Mouse (Mus musculus) hindbrain, embryonic 15.5 days (tissue): Measurements from ENCODE around the gene Fam171a2. TPM values are rescaled to one million over a fixed set of nuclear protein-coding genes. Genes with fewer than 3 reads are reported as not detected.

ENCODE experiments used
- ATAC-seq: fragments of 200-750 bp; cut with Nextera tagmentation; 2 replicates; pipeline ENCODE4 v1.8.0; 2017; ENCODE audit warnings: low read depth, moderate number of reproducible peaks, moderate TSS enrichment; ENCODE audit not compliant: low FRiP score
- H3K27ac ChIP-seq: fragments of 300-500 bp; sonication (generic); replicated peaks from 2 replicates; pipeline ENCODE4 v1.5.1; 2015; ENCODE audit warnings: mild to moderate bottlenecking, inconsistent platforms
- H3K27me3 ChIP-seq: fragments of 300-500 bp; sonication (generic); 2 replicates; pipeline ENCODE4 v1.6.1; 2015; ENCODE audit warnings: control low read depth, inconsistent platforms
- H3K36me3 ChIP-seq: fragments of 300-500 bp; sonication (generic); 2 replicates; pipeline ENCODE4 v1.6.1; 2015; ENCODE audit warnings: control low read depth, inconsistent platforms
- H3K4me1 ChIP-seq: fragments of 300-500 bp; sonication (generic); replicated peaks from 2 replicates; pipeline ENCODE4 v1.6.1; 2015; ENCODE audit warnings: control low read depth, inconsistent platforms
- H3K4me2 ChIP-seq: fragments of 300-500 bp; sonication (generic); 2 replicates; pipeline ENCODE4 v1.6.1; 2015; ENCODE audit warnings: moderate library complexity, mild to moderate bottlenecking, inconsistent platforms
- H3K4me3 ChIP-seq: fragments of 300-500 bp; sonication (generic); 2 replicates; pipeline ENCODE4 v1.5.1; 2015; ENCODE audit warnings: mild to moderate bottlenecking, inconsistent platforms
- H3K9ac ChIP-seq: fragments of 300-500 bp; sonication (generic); 2 replicates; pipeline ENCODE4 v1.6.1; 2015; ENCODE audit warnings: inconsistent platforms
- H3K9me3 ChIP-seq: fragments of 300-500 bp; sonication (generic); 2 replicates; pipeline ENCODE4 v1.6.1; 2016; ENCODE audit warnings: control low read depth, inconsistent platforms
- WGBS: fragments of 180-500 bp; shearing (Covaris S2); methylation state at CpG from one replicate; pipeline ENCODE4 v1.1.7; 2015; 5-methylcytosine and 5-hydroxymethylcytosine counted together
- polyA plus RNA-seq: library from polyadenylated mRNA; unstranded; fragments of >200 nt; fragmentation: Nextera tagmentation; extraction: Ambion mirVana; gene quantifications from 2 replicates; pipeline ENCODE4 v1.2.1, GENCODE M21; 2015

Gene Fam171a2
- polyA plus RNA-seq, 1 experiment from 2014 or later, result 30.7 TPM

DNA sequence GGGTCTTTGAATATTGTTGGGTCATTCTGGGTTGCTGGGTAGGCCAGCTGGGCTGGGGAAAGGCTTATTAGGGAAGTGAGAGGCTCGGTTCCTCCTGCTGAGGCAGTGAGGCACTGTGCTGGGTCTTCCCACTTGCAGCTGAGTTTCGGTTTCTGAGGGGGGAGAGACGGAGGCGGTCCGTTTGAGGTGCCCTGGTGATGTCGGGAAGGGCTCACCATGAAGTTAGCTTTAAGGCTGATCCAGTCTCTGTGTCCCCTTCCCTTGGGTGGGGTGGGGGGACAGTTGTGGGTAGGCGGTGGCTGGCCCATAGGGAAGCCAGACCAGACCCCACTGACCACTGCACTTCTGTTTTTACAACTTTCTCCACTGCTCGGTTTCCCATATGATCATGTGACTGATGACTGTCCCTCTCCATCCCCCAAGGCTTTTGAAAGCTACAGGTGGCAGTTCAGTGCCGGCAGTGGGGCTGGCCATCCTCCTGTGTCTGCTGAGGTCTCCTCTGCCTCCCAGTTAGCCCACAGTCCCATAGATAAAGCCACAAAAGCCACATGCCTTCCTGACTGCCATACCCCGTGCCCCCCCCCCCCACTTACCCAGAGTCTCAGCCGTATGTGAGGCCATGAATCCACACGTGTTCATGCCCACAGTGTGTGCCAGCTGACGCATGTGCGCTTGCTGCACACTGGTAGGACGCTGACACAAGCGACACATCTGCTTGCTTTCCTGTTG, 15.2 kb downstream of the Fam171a2 start:
- Histone ChIP-seq H3K36me3 (peaks cover 22% of the 10 kb centered on the region), H3K4me3 (no peak overlapping the region), H3K9ac (no peak overlapping the region), H3K27ac (no peak overlapping the region), H3K4me1 (peaks cover 36% of the 10 kb centered on the region), H3K27me3 (no peaks in the 10 kb centered on the region), H3K4me2 (no peak overlapping the region), H3K9me3 (no peaks in the 10 kb centered on the region)
- no peak for ATAC-seq
- 62% methylated on average over 16 of the region's 16 CpGs for WGBS

DNA sequence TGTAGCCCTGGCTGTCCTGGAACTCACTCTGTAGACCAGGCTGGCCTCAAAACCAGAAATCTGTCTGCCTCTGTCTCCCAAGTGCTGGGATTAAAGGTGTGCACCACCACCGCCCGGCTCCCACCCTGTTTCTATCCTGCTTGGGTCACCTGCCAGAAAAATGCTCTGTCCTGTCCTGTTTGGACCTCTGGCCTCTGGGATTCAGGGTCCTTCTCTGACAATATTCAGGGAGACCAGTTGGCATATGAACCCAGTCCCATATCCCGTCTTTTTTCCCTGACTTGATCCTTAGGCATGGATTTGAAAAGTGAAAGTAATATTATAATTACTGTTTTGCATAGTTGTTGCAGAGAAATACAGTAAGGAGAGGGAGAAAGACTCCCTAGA, 15.8 kb downstream of the Fam171a2 start:
- no peak for ATAC-seq
- Histone ChIP-seq H3K36me3 (peaks cover 20% of the 10 kb centered on the region), H3K27me3 (no peaks in the 10 kb centered on the region), H3K4me3 (no peak overlapping the region), H3K4me2 (no peak overlapping the region), H3K9me3 (no peaks in the 10 kb centered on the region), H3K4me1 (peaks cover 31% of the 10 kb centered on the region), H3K9ac (no peak overlapping the region), H3K27ac (no peak overlapping the region)
- WGBS, result 81% methylated on average over 3 of the region's 3 CpGs

GRCm38 (mm10) chr11:102431018-102431645, 16.4 kb downstream of the Fam171a2 start:
- Histone ChIP-seq H3K4me3 (peak overlapping the region; percentile 72), H3K27me3 (no peaks in the 10 kb centered on the region), H3K9me3 (no peaks in the 10 kb centered on the region), H3K27ac (peak overlapping the region; percentile 69), H3K9ac (peak overlapping the region; percentile 63), H3K36me3 (peaks cover 15% of the 10 kb centered on the region), H3K4me1 (peaks cover 31% of the 10 kb centered on the region), H3K4me2 (peak overlapping the region; percentile 95)
- peak; percentile 43; the same call in 1 of the 2 replicates for ATAC-seq
- 0% methylated on average over 7 of the region's 7 CpGs for WGBS

DNA sequence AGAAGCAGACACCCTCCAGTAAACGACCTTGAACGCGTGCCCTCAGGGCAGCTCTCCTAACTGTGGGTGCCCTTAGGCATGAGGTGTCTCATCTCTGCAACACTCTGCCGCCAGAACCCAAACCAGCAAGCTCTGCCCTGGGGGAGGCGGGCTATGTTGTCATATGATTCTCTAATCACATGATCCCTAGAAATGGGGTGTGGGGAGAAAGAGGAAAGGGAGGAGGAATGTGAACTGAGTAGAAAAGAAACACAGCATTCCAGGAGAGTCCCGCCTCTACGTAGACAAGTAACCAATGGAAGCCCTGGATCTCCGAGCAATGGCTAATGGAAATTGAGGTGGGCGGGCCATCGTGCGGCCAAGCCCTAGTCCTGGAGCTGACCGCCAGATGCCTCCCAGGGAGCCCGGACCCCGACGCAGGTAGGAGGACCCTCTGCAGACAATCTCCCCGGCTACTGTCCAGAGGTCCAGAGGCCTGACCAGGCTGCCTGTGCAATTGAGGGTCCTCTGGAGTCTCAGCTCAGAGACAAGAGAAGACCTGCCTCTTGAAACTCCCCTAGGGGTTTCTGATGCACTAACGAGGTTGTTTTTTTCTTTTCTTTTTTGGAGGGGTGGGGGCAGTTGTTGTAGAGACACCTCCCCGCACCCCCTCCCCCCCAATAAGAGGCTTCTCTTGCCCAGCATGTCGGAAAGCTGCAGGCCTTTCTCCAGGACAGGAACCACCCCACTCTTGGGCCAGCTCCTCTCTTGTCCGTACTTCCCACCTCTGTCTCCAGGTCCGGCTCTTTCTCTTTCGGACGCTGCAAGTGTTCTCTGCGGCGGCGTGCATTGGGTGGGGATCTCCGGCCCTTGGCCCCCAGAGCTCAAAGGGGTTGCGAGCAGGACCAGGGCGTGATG, 17.1 kb downstream of the Fam171a2 start, which contains the start of gene Grn:
TSS of gene Grn (plus strand) at position 195 of the 897 bp plus-strand sequence.
- no peaks in the 10 kb centered on the region for H3K27me3 ChIP-seq
- peak within 1 kb of the TSS; percentile 72 for H3K4me3 ChIP-seq
- no peaks in the 10 kb centered on the region for H3K9me3 ChIP-seq
- WGBS, result under 1% methylated on average over 29 of the region's 29 CpGs
- ATAC-seq, result peak; percentile 91
- peak within 1 kb of the TSS; percentile 63 for H3K9ac ChIP-seq
- peaks cover 8% of the 10 kb centered on the region; the same call in 1 of the 2 replicates for H3K36me3 ChIP-seq
- H3K4me2 ChIP-seq, result peak within 1 kb of the TSS; percentile 95
- H3K27ac ChIP-seq, result peak within 1 kb of the TSS; percentile 69
- H3K4me1 ChIP-seq, result peaks cover 31% of the 10 kb centered on the region

DNA sequence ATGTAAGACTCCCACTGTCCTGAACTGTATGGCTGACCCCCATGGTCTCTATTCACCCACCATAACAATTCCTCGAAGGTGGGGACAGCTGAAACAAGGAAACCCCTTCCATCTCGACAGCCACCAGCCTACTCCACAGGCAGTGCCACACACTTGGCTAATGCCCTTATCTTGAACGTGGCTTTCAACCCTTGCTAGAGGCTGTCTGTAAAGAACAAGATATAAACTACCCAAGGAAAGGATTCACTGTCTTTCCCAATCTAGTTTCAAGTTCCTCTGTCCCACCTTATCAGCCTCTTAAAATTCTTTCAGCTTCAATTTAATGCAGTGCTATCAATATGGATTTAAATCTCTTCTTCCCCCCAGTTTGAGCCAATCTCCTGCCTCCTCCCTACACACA, 17.9 kb downstream of the Fam171a2 start:
- Histone ChIP-seq H3K4me3 (peak overlapping the region; percentile 72), H3K27me3 (no peaks in the 10 kb centered on the region), H3K9me3 (no peaks in the 10 kb centered on the region), H3K9ac (peak overlapping the region; percentile 47), H3K36me3 (0 out of 2 replicates have a peak, but pooled peaks cover under 1% of the 10 kb centered on the region), H3K4me1 (peaks cover 31% of the 10 kb centered on the region), H3K4me2 (peak overlapping the region; percentile 95), H3K27ac (0 out of 2 replicates have a peak overlapping the region, but pooled peaks have one; percentile 61)
- WGBS, result 54% methylated on average over 3 of the region's 3 CpGs
- ATAC-seq, result no peak

- no peak overlapping the region for H3K4me3 ChIP-seq
- peak overlapping the region; percentile 95 for H3K4me2 ChIP-seq
- H3K27ac ChIP-seq, result no peak overlapping the region
- WGBS, result 71% methylated on average over 8 of the region's 8 CpGs
- ATAC-seq, result no peak
- no peaks in the 10 kb centered on the region for H3K27me3 ChIP-seq
- H3K9me3 ChIP-seq, result no peaks in the 10 kb centered on the region
- no peaks in the 10 kb centered on the region for H3K36me3 ChIP-seq
- peaks cover 28% of the 10 kb centered on the region for H3K4me1 ChIP-seq
- H3K9ac ChIP-seq, result no peak overlapping the region; the same call in 1 of the 2 replicates
Observed at GRCm38 (mm10) chr11:102428981-102429540, 18.4 kb downstream of the Fam171a2 start.

DNA sequence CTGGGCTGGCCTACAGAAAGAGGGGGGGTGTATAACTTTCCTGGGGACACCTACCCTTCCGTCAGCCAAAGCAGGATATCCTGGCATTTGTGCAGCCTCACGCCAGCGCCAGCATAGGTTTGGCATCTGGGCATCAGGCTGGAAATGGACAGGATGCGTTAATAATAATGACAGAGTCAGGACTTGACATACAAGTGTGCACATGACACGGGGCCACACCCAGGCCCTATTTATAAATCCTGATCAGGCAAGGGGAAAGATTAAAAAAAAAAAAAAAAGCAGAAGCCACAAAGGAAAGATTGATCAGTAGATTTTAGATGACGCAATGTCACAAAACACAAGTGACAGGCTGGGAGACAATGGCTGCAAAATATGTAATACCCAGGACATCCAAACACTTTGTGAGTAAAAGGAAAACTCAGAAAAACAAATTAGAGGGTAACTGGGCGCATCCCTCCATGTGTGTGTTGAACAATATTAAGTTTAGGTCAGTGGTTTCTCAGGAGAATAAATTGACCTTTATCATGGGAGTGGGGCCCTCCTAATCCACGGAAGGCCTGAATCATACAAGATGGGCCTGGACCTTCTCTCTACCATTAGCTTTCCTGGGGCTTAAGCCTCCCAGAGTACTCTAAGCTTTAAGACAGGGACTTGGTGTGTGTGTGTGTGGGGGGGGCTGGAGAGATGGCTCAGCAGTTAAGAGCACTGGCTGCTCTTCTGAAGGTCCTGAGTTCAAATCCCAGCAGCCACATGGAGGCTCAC, 21.7 kb downstream of the Fam171a2 start:
- ATAC-seq, result no peak
- Histone ChIP-seq H3K4me2 (no peak overlapping the region), H3K4me3 (no peak overlapping the region), H3K9ac (no peak overlapping the region), H3K27me3 (no peaks in the 10 kb centered on the region), H3K9me3 (no peaks in the 10 kb centered on the region), H3K4me1 (peaks cover 9% of the 10 kb centered on the region), H3K36me3 (no peaks in the 10 kb centered on the region), H3K27ac (no peak overlapping the region)
- WGBS, result 87% methylated on average over 8 of the region's 8 CpGs

DNA sequence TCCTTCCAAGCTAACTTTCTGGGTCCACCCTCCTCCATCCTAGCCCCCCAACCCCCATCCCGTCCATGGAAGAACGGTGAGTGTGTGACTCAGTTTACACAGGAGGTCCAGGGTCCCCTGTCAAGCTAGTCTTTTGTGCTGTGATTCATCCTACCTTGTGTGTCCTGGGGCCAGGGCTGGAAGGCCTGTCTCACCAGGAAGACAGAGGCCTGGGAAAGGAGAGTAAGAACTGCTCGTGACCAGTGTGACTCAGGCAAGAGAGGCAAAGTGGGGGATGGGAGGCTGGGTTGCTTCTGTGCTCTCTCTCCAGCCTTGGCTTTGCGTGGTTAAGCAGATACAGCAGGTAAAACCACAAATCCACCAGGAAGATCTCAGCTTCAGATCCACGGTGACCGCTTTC, 22.8 kb downstream of the Fam171a2 start:
- H3K4me2 ChIP-seq, result no peak overlapping the region
- ATAC-seq, result no peak
- 83% methylated on average over 6 of the region's 6 CpGs for WGBS

GRCm38 (mm10) chr11:102421559-102421958, 25.9 kb downstream of the Fam171a2 start:
- Histone ChIP-seq H3K36me3 (no peaks in the 10 kb centered on the region), H3K4me2 (no peak overlapping the region), H3K9me3 (no peaks in the 10 kb centered on the region), H3K4me3 (no peak overlapping the region), H3K27me3 (no peaks in the 10 kb centered on the region), H3K27ac (no peak overlapping the region), H3K9ac (no peak overlapping the region), H3K4me1 (no peaks in the 10 kb centered on the region)
- no peak for ATAC-seq
- 69% methylated on average over 8 of the region's 8 CpGs for WGBS

More for the DNA sequence above, 22.8 kb downstream of the Fam171a2 start:
- Histone ChIP-seq H3K4me3 (no peak overlapping the region), H3K27me3 (no peaks in the 10 kb centered on the region), H3K9ac (no peak overlapping the region), H3K27ac (no peak overlapping the region), H3K36me3 (no peaks in the 10 kb centered on the region), H3K9me3 (no peaks in the 10 kb centered on the region), H3K4me1 (peaks cover 3% of the 10 kb centered on the region)

- Histone ChIP-seq H3K27ac (no peak overlapping the region), H3K4me3 (no peak overlapping the region), H3K27me3 (no peaks in the 10 kb centered on the region), H3K4me2 (no peak overlapping the region), H3K4me1 (no peaks in the 10 kb centered on the region), H3K9me3 (no peaks in the 10 kb centered on the region), H3K36me3 (no peaks in the 10 kb centered on the region), H3K9ac (no peak overlapping the region)
- no peak for ATAC-seq
Observed at GRCm38 (mm10) chr11:102418887-102419286, 28.6 kb downstream of the Fam171a2 start.

- no peak overlapping the region for H3K4me2 ChIP-seq
- no peaks in the 10 kb centered on the region for H3K36me3 ChIP-seq
- no peak overlapping the region for H3K27ac ChIP-seq
- no peaks in the 10 kb centered on the region for H3K9me3 ChIP-seq
- H3K4me3 ChIP-seq, result no peak overlapping the region
- ATAC-seq, result no peak
- H3K27me3 ChIP-seq, result no peaks in the 10 kb centered on the region
- 79% methylated on average over 1 of the region's 1 CpGs for WGBS
- H3K9ac ChIP-seq, result no peak overlapping the region
- no peaks in the 10 kb centered on the region for H3K4me1 ChIP-seq
Observed at GRCm38 (mm10) chr11:102417160-102417559, 30.3 kb downstream of the Fam171a2 start.
